Mouse (Mus musculus): ENCODE measurements around the gene Trim67.

GRCm38 (mm10) chr8:124872081-124872480, 79.2 kb downstream of the Trim67 start:
- no peak for TF ChIP-seq CTCF (IDR thresholded peaks at IDR 0.05; ENCODE audit: low read depth, low read length)
- TF ChIP-seq GATA1 (IDR thresholded peaks at IDR 0.05; ENCODE audit: borderline replicate concordance, low read length), result no peak
- no peak for TF ChIP-seq POLR2AphosphoS5 (IDR thresholded peaks at IDR 0.05; ENCODE audit: insufficient replicate concordance, low read depth, low read length)
- no peak for TF ChIP-seq TAL1 (conservative IDR thresholded peaks at IDR 0.05; ENCODE audit: low read depth, low read length)

Measured in G1E (cell line).